Mouse (Mus musculus) monocyte, adult 59 days (primary cell): ENCODE measurements around the gene Krt15. TPM values are rescaled to one million over a fixed set of nuclear protein-coding genes. Genes with fewer than 3 reads are reported as not detected.

Experiments used
- total RNA-seq, 2 experiments: library from RNA; stranded (reverse); gene quantifications; one replicate each; pipeline ENCODE4 v1.2.4; 2023

Gene Krt15
- total RNA-seq = not detected

GRCm38 (mm10) chr11:100135731-100136130, at the start of gene Krt15:
Krt15 (minus strand) TSS chr11:100135928.

GRCm38 (mm10) chr11:100148615-100149330, 13.0 kb upstream of the Krt15 start, which contains the start of gene Krt19:
Krt19 (minus strand) TSS chr11:100148665.

GRCm38 (mm10) chr11:100121466-100121865, 14.3 kb downstream of the Krt15 start, which contains the start of gene Krt13:
Krt13 (minus strand) TSS chr11:100121566.

DNA sequence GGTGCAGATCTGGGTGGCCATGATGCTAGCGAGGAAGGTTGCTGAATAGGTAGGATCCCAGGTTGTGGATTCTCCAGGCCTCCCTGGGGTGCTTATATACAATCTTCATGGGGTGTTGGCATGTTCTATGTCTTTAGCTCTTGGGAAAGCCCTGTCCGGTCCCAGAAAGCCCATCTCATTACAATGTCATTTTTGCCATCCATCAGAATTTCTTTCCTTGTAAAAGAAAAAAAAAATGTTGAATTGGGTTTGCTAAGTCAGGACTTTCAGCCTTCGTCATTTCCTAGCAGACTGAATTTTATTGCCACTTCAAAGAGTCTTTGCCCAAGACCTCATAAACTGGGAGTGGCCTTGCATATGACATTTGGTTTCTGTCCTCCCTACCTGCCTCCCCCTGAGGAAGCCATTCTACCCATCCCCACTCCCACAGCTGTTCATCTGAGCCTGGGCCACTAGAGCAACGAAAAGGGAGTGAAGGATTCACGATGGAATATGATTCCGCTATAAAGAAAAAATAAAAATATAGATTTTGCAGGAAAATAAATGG, 30.1 kb downstream of the Krt15 start, which contains the start of gene Krt36:
Gene Krt36, minus strand, starts transcription at position 51 of the 547 bp plus-strand sequence.

GRCm38 (mm10) chr11:100096141-100096540, 39.6 kb downstream of the Krt15 start, which contains the start of gene Krt35:
Krt35 (minus strand) TSS chr11:100096241.

GRCm38 (mm10) chr11:100087861-100088260, 47.9 kb downstream of the Krt15 start, which contains the start of gene Krt32:
Krt32 (minus strand) TSS chr11:100088226.

Other genes with a start within 250 kb of the Krt15 start
- not detected for gene Krtap31-1, start 228.0 kb downstream of the Krt15 start, total RNA-seq
- not detected for gene Gm11565, start 221.2 kb downstream of the Krt15 start, total RNA-seq
- gene Krtap31-2, start 199.6 kb downstream of the Krt15 start, total RNA-seq = not detected
- not detected for gene Krtap9-5, start 187.5 kb downstream of the Krt15 start, total RNA-seq
- gene Krtap29-1, start 156.9 kb downstream of the Krt15 start, total RNA-seq = not detected
- not detected for gene Krtap16-1, start 149.3 kb downstream of the Krt15 start, total RNA-seq
- gene Krtap17-1, start 141.9 kb downstream of the Krt15 start, total RNA-seq = not detected
- gene Krt33a, start 119.7 kb downstream of the Krt15 start, total RNA-seq = not detected
- not detected for gene Krt33b, start 106.1 kb downstream of the Krt15 start, total RNA-seq
- gene Krt34, start 94.4 kb downstream of the Krt15 start, total RNA-seq = not detected
- gene Krt31, start 85.4 kb downstream of the Krt15 start, total RNA-seq = not detected
- not detected for gene Krt32, start 47.7 kb downstream of the Krt15 start, total RNA-seq
- gene Krt35, start 39.7 kb downstream of the Krt15 start, total RNA-seq = not detected
- not detected for gene Krt36, start 30.3 kb downstream of the Krt15 start, total RNA-seq
- gene Krt13, start 14.4 kb downstream of the Krt15 start, total RNA-seq = not detected
- gene Krt19, start 12.7 kb upstream of the Krt15 start, total RNA-seq = 1 to 10 TPM in 1 of 2 experiments, under 1 TPM in 1; 0.55 to 1.7 TPM
- not detected for gene Krt9, start 57.3 kb upstream of the Krt15 start, total RNA-seq
- not detected for gene Krt14, start 71.6 kb upstream of the Krt15 start, total RNA-seq
- not detected for gene Krt16, start 113.0 kb upstream of the Krt15 start, total RNA-seq
- not detected for gene Krt17, start 125.1 kb upstream of the Krt15 start, total RNA-seq
- not detected for gene Krt42, start 133.9 kb upstream of the Krt15 start, total RNA-seq
- 1,000 to 10,000 TPM; 1,552 to 1,553 TPM for gene Eif1, start 184.0 kb upstream of the Krt15 start, total RNA-seq
- not detected for gene Gast, start 198.5 kb upstream of the Krt15 start, total RNA-seq
- gene Hap1, start 220.2 kb upstream of the Krt15 start, total RNA-seq = 10 to 100 TPM; 18.6 to 22.0 TPM